Mouse (Mus musculus) left cerebral cortex, postnatal 14 days (tissue): ENCODE results near the gene Sec22b. TPM values are rescaled to one million over a fixed set of nuclear protein-coding genes. Genes with fewer than 3 reads are reported as not detected.

ENCODE experiments used
- DNase-seq, 2 experiments: peaks; one replicate each; pipeline ENCODE4 v3.0.0; 2021 to 2022; ENCODE audit warnings: low spot score in 2 of 2, mixed read lengths in 1 of 2
- intact Hi-C: fragments of 180-260 bp; cut with DNase I; formaldehyde crosslinking; loops from one replicate; pipeline ENCODE4 v1.15.1; 2025
- long read RNA-seq, 2 experiments: library from polyadenylated mRNA; stranded (forward); transcript quantifications; one replicate each; pipeline ENCODE4 v2.0.0; 2021
- total RNA-seq, 2 experiments: library from RNA; stranded (reverse); gene quantifications; 2 replicates each; pipeline ENCODE4 v1.2.3; 2021

The Sec22b gene
- 10 to 100 TPM; 69.4 to 69.5 TPM for total RNA-seq
- long read RNA-seq, experiment 1, transcript Sec22b-201 (5 exons, 2,810 nt), result major isoform, 74 of 83 reads
- long read RNA-seq, experiment 1, partial matches to known transcripts, result 1 of 83 reads
- long read RNA-seq, experiment 1, other reads (novel, unspliced or antisense), result 6 of 83 reads
- long read RNA-seq, experiment 2, transcript Sec22b-201 (5 exons, 2,810 nt), result major isoform, 54 of 55 reads
- long read RNA-seq, experiment 2, partial matches to known transcripts, result 1 of 55 reads
- long read RNA-seq, experiment 2, other reads (novel, unspliced or antisense), result 0 of 55 reads

GRCm38 (mm10) chr3:97900516-97901490, at the start of gene Sec22b:
Gene Sec22b, plus strand, starts transcription at chr3:97901190.
- DNase-seq, result peak; percentile 90 to 93
- intact Hi-C loops, result no loop called here

- DNase-seq, result no peak
- intact Hi-C loops, result no loop called here
These were observed 49.2 kb upstream of the Sec22b start for GRCm38 (mm10) chr3:97851803-97852202.

GRCm38 (mm10) chr3:97854575-97855384, 46.2 kb upstream of the Sec22b start:
- intact Hi-C loops, result no loop called here
- DNase-seq, result peak; percentile 37 to 51

GRCm38 (mm10) chr3:97859400-97859799, 41.6 kb upstream of the Sec22b start:
- intact Hi-C loops, result no loop called here
- DNase-seq, result peak; percentile 36 to 68

- intact Hi-C loops, result no loop called here
- peak in 1 of 2 experiments; percentile 22 for DNase-seq
These were observed 40.1 kb upstream of the Sec22b start for GRCm38 (mm10) chr3:97860820-97861451.

GRCm38 (mm10) chr3:97866696-97867095, 34.3 kb upstream of the Sec22b start:
- intact Hi-C loops, result loop anchor here (5.0 kb wide), 2 partner anchors 54 to 99 kb away; no protein-coding TSS in a partner anchor
- DNase-seq, result no peak

- DNase-seq, result peak; percentile 34 to 61
These were observed 33.6 kb upstream of the Sec22b start for GRCm38 (mm10) chr3:97867221-97868023.

GRCm38 (mm10) chr3:97868024-97868689, 32.8 kb upstream of the Sec22b start:
- intact Hi-C loops, result loop anchor here (5.0 kb wide), 2 partner anchors 56 to 101 kb away; no protein-coding TSS in a partner anchor
- DNase-seq, result peak; percentile 73 to 82

More at GRCm38 (mm10) chr3:97867221-97868023, 33.6 kb upstream of the Sec22b start:
- intact Hi-C loops, result loop anchor here (5.0 kb wide), 2 partner anchors 55 to 100 kb away; no protein-coding TSS in a partner anchor

- DNase-seq, result no peak
- intact Hi-C loops, result loop anchor here (5.0 kb wide), 2 partner anchors 56 to 101 kb away; no protein-coding TSS in a partner anchor
These were observed 32.3 kb upstream of the Sec22b start for GRCm38 (mm10) chr3:97868733-97869132.

GRCm38 (mm10) chr3:97869730-97870129, 31.3 kb upstream of the Sec22b start:
- intact Hi-C loops, result loop anchor here (5.0 kb wide), 2 partner anchors 57 to 102 kb away; no protein-coding TSS in a partner anchor
- DNase-seq, result no peak

GRCm38 (mm10) chr3:97874777-97875176, 26.2 kb upstream of the Sec22b start:
- DNase-seq, result no peak
- intact Hi-C loops, result no loop called here

- no peak for DNase-seq
- intact Hi-C loops, result no loop called here
These were observed 24.7 kb upstream of the Sec22b start for GRCm38 (mm10) chr3:97876259-97876658.

GRCm38 (mm10) chr3:97879222-97879621, 21.8 kb upstream of the Sec22b start:
- DNase-seq, result peak; percentile 75 to 82
- intact Hi-C loops, result loop anchor here (2.0 kb wide), 1 partner anchor 198 kb away; no protein-coding TSS in a partner anchor

- intact Hi-C loops, result no loop called here
- DNase-seq, result peak; percentile 52 to 76
These were observed 19.4 kb upstream of the Sec22b start for GRCm38 (mm10) chr3:97881576-97881975.

GRCm38 (mm10) chr3:97887785-97888167, 13.2 kb upstream of the Sec22b start:
- intact Hi-C loops, result no loop called here
- DNase-seq, result peak in 1 of 2 experiments; percentile 30

GRCm38 (mm10) chr3:97888168-97888901, 12.7 kb upstream of the Sec22b start, which contains the start of gene Pde4dip:
Gene Pde4dip, minus strand, starts transcription at chr3:97888707.
- intact Hi-C loops, result no loop called here
- DNase-seq, result peak; percentile 70 to 72
